Mouse (Mus musculus) thymus, adult 2 months (tissue): ENCODE results near the gene Nr3c2.

ENCODE experiments used
- CTCF ChIP-seq: fragments of 200-500 bp; IDR thresholded peaks from 2 replicates; pipeline ENCODE4 v1.5.1; 2012; ENCODE audit warnings: mild to moderate bottlenecking, control low read depth, low read length, moderate library complexity, borderline replicate concordance; ENCODE audit not compliant: control insufficient read depth, poor library complexity, insufficient read depth; ENCODE audit errors: extremely low read depth
- POLR2A ChIP-seq: fragments of 200-500 bp; IDR thresholded peaks from 2 replicates; pipeline ENCODE4 v1.6.1; 2012; ENCODE audit warnings: mild to moderate bottlenecking, low read length, control low read depth, moderate library complexity; ENCODE audit not compliant: control insufficient read depth, poor library complexity, insufficient read depth; ENCODE audit errors: extremely low read depth

GRCm38 (mm10) chr8:77261215-77261614 lies 362.0 kb downstream of the Nr3c2 start:
- TF ChIP-seq POLR2A (no peak), CTCF (no peak)
